Mouse (Mus musculus) urinary bladder, adult 2 months (tissue): ENCODE results near the gene Dlg1. TPM values are rescaled to one million over a fixed set of nuclear protein-coding genes. Genes with fewer than 3 reads are reported as not detected.
"Not testable (repeated sequence)": the region's sequence is repeated elsewhere in the genome, so short reads cannot be mapped to it uniquely, and the experiment has no call there.

Experiments
- DNase-seq: peaks from one replicate; pipeline ENCODE4 v3.0.0; 2022; ENCODE audit warnings: low spot score
- polyA plus RNA-seq: library from polyadenylated mRNA; depleted of rRNA; stranded (reverse); fragments of >200 nt; gene quantifications from 2 replicates; pipeline ENCODE4 v1.2.3, GENCODE M21; 2012

The Dlg1 gene
- polyA plus RNA-seq, 1 experiment = 68.4 TPM

DNA sequence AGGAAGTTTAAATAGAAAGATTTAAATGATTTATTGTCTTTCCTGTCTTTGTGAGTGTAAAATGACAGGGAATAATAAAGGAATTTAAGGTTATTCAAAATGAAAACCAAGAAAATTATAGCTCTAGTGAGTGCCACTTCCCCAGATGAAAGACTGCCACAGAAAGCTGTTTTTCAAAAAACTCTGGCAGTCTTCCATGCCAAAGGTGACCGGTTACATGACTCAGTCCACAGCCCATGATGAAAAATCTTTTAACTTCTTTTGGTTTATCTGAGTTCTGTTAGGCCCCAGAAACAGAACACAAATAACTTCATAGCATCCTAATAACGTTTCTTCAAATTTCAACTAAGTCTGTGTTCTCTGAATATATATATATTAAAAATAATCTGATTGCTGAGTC, 7.7 kb upstream of the Dlg1 start:
- DNase-seq = no peak

GRCm38 (mm10) chr16:31657502-31657901, 5.7 kb upstream of the Dlg1 start:
- DNase-seq = no peak

- DNase-seq = no peak
Observed at GRCm38 (mm10) chr16:31658539-31659334, 4.5 kb upstream of the Dlg1 start.

GRCm38 (mm10) chr16:31659453-31659852, 3.8 kb upstream of the Dlg1 start:
- no peak for DNase-seq

DNA sequence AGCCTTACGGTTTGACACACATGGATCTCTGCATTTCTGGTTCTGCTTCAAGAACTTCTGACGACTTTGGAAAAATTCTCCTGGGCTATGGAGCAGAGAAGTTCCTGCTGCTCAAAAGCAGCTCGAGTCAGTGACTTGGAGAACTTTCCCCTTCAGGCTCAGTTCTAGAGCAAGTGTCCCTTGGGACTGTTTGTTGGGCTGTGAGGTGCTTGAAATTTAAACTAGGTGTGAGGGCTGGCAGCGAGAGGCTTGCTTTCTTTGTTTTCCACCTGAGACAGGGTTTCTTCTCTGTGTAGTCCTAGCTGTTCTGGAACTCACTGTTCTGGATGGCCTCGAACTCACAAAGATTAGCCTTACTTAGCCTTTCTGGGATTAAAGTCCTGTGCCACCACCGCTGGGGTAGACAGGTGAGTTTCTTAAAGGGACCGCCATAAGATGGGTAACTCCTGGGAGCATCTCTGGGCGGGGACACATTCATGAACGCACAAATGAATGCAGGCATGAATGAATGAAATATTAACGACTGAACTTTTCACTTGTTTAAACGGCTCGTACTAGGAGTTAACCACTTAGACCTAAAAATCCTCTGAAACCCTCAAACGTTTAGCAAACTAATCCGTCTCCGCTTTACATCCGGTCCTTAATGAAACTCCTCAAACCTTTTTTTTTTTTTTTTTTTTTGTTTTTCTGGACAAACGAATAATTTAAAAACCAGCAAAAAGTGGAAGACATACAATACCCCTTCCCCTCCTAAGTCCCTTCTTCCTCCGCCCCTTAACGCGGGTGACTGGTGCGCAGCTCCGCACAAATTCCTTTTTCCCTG, 476 bp upstream of the Dlg1 start:
- DNase-seq = no peak

DNA sequence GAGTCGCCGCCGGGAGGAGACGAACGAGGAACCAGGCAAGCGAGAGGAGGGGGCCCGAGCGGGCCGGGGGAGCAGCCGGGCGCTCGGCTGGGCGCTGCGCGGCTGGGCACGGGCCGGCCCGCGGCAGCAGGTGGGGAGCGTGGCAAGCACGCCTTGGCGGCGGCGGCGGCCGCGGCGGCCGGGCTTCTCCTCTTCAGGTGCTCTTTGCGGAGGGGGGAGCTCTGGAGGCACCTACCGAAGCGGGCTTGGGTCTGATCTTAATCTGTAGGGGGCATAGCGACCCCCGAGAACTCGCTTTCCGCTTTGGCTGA, 999 bp downstream of the Dlg1 start:
- DNase-seq = no peak

- DNase-seq = no peak
Observed at GRCm38 (mm10) chr16:31672202-31672601, 9.0 kb downstream of the Dlg1 start.

GRCm38 (mm10) chr16:31677463-31677862, 14.2 kb downstream of the Dlg1 start:
- DNase-seq = no peak

GRCm38 (mm10) chr16:31682291-31682690, 19.0 kb downstream of the Dlg1 start:
- no peak for DNase-seq

GRCm38 (mm10) chr16:31683670-31684430, 20.6 kb downstream of the Dlg1 start:
- DNase-seq = no peak

- DNase-seq = no peak
Observed at GRCm38 (mm10) chr16:31684771-31685170, 21.5 kb downstream of the Dlg1 start.

- no peak for DNase-seq
Observed at GRCm38 (mm10) chr16:31687766-31688165, 24.5 kb downstream of the Dlg1 start.

GRCm38 (mm10) chr16:31695286-31696020, 32.2 kb downstream of the Dlg1 start:
- DNase-seq = no peak

DNA sequence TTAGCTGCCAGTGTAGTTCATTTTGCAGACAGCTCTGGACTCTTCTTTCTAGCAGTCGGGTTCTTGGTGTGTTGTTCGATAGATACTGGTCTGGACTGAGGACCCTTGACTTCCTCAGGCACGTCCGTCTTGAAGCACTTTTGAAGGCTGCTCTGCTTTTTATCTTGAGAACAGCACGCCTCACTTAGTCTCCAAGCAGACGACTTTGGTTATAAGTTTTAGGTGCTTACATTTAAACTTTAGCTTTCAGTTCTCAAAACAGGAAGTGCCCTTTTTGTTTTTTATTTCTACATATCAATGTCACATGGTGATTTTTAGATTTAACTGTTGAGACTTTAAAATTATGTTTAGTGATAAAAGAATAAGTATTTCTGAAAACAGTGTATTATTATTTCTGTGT, 33.1 kb downstream of the Dlg1 start:
- DNase-seq = no peak

GRCm38 (mm10) chr16:31697341-31697740, 34.1 kb downstream of the Dlg1 start:
- DNase-seq = no peak

- no peak for DNase-seq
Observed at GRCm38 (mm10) chr16:31705213-31705612, 42.0 kb downstream of the Dlg1 start.

DNA sequence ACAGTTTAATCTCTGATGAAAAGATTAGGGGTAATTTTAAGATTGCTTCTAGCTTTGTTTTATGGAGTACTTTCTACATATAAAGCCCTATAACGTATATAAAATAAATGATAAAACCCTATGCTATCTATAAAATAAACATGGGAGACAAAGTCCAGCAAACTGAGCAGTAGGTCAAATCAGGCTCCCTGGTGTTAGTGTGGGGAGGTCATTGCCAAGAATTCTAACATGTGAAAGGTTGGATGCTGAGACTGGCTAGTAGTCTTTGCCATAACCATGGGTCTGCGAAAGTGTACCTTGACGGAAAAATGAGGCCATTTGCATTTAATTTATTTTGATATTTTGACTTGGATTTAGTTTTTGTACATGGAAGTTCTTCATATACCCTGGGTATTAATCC, 42.7 kb downstream of the Dlg1 start:
- DNase-seq = no peak

- no peak for DNase-seq
Observed at GRCm38 (mm10) chr16:31707326-31707725, 44.1 kb downstream of the Dlg1 start.

GRCm38 (mm10) chr16:31722991-31723390, 59.7 kb downstream of the Dlg1 start:
- DNase-seq = no peak

GRCm38 (mm10) chr16:31724121-31724520, 60.9 kb downstream of the Dlg1 start:
- DNase-seq = no peak

- no peak for DNase-seq
Observed at GRCm38 (mm10) chr16:31724818-31725217, 61.6 kb downstream of the Dlg1 start.

DNA sequence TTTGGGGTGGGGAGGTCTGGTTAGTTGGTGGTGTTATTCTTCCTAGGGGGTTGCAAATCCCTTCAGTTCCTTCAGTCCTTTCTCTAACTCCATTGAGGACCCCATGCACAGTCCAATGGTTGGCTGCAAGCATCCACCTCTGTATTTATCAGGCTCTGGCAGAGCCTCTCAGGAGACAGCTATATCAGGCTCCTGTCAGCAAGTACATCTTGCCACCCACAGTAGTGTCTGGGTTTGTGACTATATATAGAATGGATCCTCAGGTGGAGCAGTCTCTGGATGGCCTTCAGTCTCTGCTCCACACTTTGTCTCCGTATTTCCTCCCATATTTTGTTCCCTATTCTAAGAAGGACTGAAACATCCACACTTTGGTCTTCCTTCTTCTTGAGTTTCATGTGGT, 67.7 kb downstream of the Dlg1 start:
- not testable (repeated sequence) for DNase-seq
